Mouse (Mus musculus) CH12.LX (cell line): Measurements from ENCODE around the gene Snx14. TPM values are rescaled to one million over a fixed set of nuclear protein-coding genes. Genes with fewer than 3 reads are reported as not detected.

ENCODE experiments used
- DNase-seq: peaks from one replicate; pipeline ENCODE4 v3.0.0-alpha.2; 2013; ENCODE audit errors: extremely low read depth
- H3K27ac ChIP-seq: 2 replicates; pipeline ENCODE4 v1.5.1; 2012; ENCODE audit warnings: low read depth, mild to moderate bottlenecking, control low read depth, moderate library complexity; ENCODE audit not compliant: insufficient read depth
- H3K27me3 ChIP-seq: replicated peaks from 2 replicates; pipeline ENCODE3; 2012; ENCODE audit warnings: inconsistent platforms
- H3K36me3 ChIP-seq, 2 experiments: replicated peaks in 1 of 2; 2 replicates each; pipeline versions ENCODE3 to v1.6.1; 2012; ENCODE audit warnings: inconsistent platforms in 1 of 2, low read length in 1 of 2, mild to moderate bottlenecking in 1 of 2, mixed read lengths in 1 of 2, moderate library complexity in 1 of 2; ENCODE audit not compliant: control insufficient read depth in 1 of 2, insufficient read depth in 1 of 2
- H3K4me1 ChIP-seq, 2 experiments: 2 replicates each; pipeline ENCODE4 v1.6.1; 2012; ENCODE audit warnings: inconsistent platforms in 1 of 2, moderate library complexity in 1 of 2; ENCODE audit not compliant: insufficient read depth in 2 of 2, control insufficient read depth in 1 of 2
- H3K4me2 ChIP-seq: 2 replicates; pipeline ENCODE4 v1.6.1; 2012; ENCODE audit warnings: low read depth, mild to moderate bottlenecking, control low read depth; ENCODE audit not compliant: poor library complexity, insufficient read depth, severe bottlenecking
- H3K4me3 ChIP-seq, 3 experiments: fragments of 150-350 bp in 1 of 3; sonication (generic) in 1 of 3; replicated peaks in 1 of 3; 2 replicates each; pipeline versions ENCODE3 to v1.5.1; 2011 to 2012; ENCODE audit warnings: low read depth in 2 of 3, low read length in 2 of 3, mild to moderate bottlenecking in 2 of 3, moderate library complexity in 2 of 3, control low read depth in 1 of 3, improper control_type of control experiment in 1 of 3, inconsistent platforms in 1 of 3, mixed read lengths in 1 of 3; ENCODE audit not compliant: poor library complexity in 1 of 3
- H3K79me2 ChIP-seq: replicated peaks from 2 replicates; pipeline ENCODE4 v1.6.1; 2012; ENCODE audit warnings: mild to moderate bottlenecking, moderate library complexity; ENCODE audit not compliant: control insufficient read depth, poor library complexity, insufficient read depth, severe bottlenecking; ENCODE audit errors: extremely low read depth
- H3K9ac ChIP-seq: 2 replicates; pipeline ENCODE4 v1.6.1; 2012; ENCODE audit warnings: low read depth, mild to moderate bottlenecking, control low read depth, moderate library complexity; ENCODE audit not compliant: insufficient read depth
- H3K9me3 ChIP-seq: replicated peaks from 2 replicates; pipeline ENCODE3; 2012; ENCODE audit warnings: low read length, inconsistent platforms, mixed read lengths
- CTCF ChIP-seq, 2 experiments: IDR thresholded peaks in 1 of 2; conservative IDR thresholded peaks in 1 of 2; 2 replicates each; pipeline ENCODE4 v1.5.1; 2011 to 2012; ENCODE audit warnings: low read depth in 2 of 2, low read length in 2 of 2, improper control_type of control experiment in 1 of 2, inconsistent platforms in 1 of 2, mild to moderate bottlenecking in 1 of 2, moderate library complexity in 1 of 2
- EP300 ChIP-seq: IDR thresholded peaks from 2 replicates; pipeline ENCODE4 v1.6.1; 2011; ENCODE audit warnings: low read length, improper control_type of control experiment
- MAX ChIP-seq: IDR thresholded peaks from 2 replicates; pipeline ENCODE4 v1.6.1; 2011; ENCODE audit warnings: low read length, improper control_type of control experiment
- MXI1 ChIP-seq: IDR thresholded peaks from 2 replicates; pipeline ENCODE4 v1.6.1; 2011; ENCODE audit warnings: mild to moderate bottlenecking, low read depth, low read length, improper control_type of control experiment
- NELFE ChIP-seq: IDR thresholded peaks from 2 replicates; pipeline ENCODE4 v1.6.1; 2011; ENCODE audit warnings: low read depth, low read length, improper control_type of control experiment
- PAX5 ChIP-seq: IDR thresholded peaks from 2 replicates; pipeline ENCODE4 v1.6.1; 2012; ENCODE audit warnings: low read length, inconsistent platforms, mixed read lengths
- POLR2A ChIP-seq: IDR thresholded peaks from 2 replicates; pipeline ENCODE4 v1.6.1; 2011; ENCODE audit warnings: low read depth, mild to moderate bottlenecking, improper control_type of control experiment, low read length
- SIN3A ChIP-seq: IDR thresholded peaks from 2 replicates; pipeline ENCODE4 v1.6.1; 2012; ENCODE audit warnings: low read length, improper control_type of control experiment, inconsistent platforms
- TBP ChIP-seq: conservative IDR thresholded peaks from 2 replicates; pipeline ENCODE4 v1.6.1; 2011; ENCODE audit warnings: low read depth, low read length, improper control_type of control experiment
- TCF12 ChIP-seq: IDR thresholded peaks from 2 replicates; pipeline ENCODE4 v1.6.1; 2014; ENCODE audit warnings: low read depth, mild to moderate bottlenecking, inconsistent platforms, low read length, improper control_type of control experiment
- ZC3H11A ChIP-seq: IDR thresholded peaks from 2 replicates; pipeline ENCODE4 v1.6.1; 2012; ENCODE audit warnings: low read depth, mild to moderate bottlenecking, inconsistent platforms, low read length, improper control_type of control experiment
- ZKSCAN1 ChIP-seq: IDR thresholded peaks from 2 replicates; pipeline ENCODE4 v1.6.1; 2012; ENCODE audit warnings: low read depth, inconsistent platforms, low read length, improper control_type of control experiment, borderline replicate concordance
- ZMIZ1 ChIP-seq: IDR thresholded peaks from 2 replicates; pipeline ENCODE4 v1.6.1; 2012; ENCODE audit warnings: low read depth, mild to moderate bottlenecking, inconsistent platforms, low read length, improper control_type of control experiment
- ZNF384 ChIP-seq: IDR thresholded peaks from 2 replicates; pipeline ENCODE4 v1.6.1; 2012; ENCODE audit warnings: low read depth, low read length, improper control_type of control experiment, inconsistent platforms
- dilution Hi-C: fragments of 300-500 bp; cut with MboI; formaldehyde crosslinking; loops from 2 replicates; pipeline ENCODE4 v1.14.3; 2020; ENCODE audit warnings: low sequenced_read_pairs; ENCODE audit not compliant: extremely low pct_unique_long_range_greater_than_20kb, extremely low pct_ligation_motif_present
- in situ Hi-C: fragments of 300-500 bp; cut with MboI; formaldehyde crosslinking; loops from 3 replicates; pipeline ENCODE4 v1.14.3; 2019; ENCODE audit warnings: low sequenced_read_pairs, low pct_ligation_motif_present, low pct_unique_long_range_greater_than_20kb, mixed read lengths
- polyA plus RNA-seq: library from polyadenylated mRNA; unstranded; fragments of >175 nt; gene quantifications from 2 replicates; pipeline ENCODE4 v1.2.1, GENCODE M21; 2012; ENCODE audit warnings: low read depth; ENCODE audit not compliant: insufficient read length
- total RNA-seq, 2 experiments: library from RNA; depleted of rRNA; stranded (reverse); fragments of 300-350 nt in 1 of 2; fragments of >200 nt in 1 of 2; gene quantifications; 2 replicates each; pipeline ENCODE4 v1.2.3; 2012 to 2014

Gene Snx14
- total and polyA plus RNA-seq, 3 experiments, result 8.7 to 17.4 (median 10.6) TPM

DNA sequence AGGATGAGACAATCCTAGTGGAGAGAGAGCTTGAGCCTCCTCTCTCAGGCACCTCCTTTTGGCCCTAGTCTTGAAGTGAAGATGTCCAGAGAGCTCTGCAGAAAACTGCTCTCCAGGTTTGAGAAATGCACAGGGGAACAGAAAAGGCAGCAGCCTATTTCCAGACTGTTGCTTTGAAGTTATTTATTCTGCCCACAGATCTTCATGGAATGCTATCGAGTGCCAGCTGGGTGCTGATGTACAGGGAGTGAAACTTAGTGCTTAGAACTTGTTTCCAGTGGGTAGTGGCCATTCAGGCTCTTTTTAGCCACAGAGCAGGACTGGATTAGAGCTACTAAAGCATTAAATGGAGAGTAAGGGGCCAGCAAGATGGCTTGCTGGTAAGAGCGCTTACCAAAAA is 102.9 kb downstream of the Snx14 start:
- in situ Hi-C loops (no loop called here), dilution Hi-C loops (no loop called here)
- no peak overlapping the region for H3K9ac ChIP-seq
- no peak overlapping the region for H3K4me3 ChIP-seq
- H3K27me3 ChIP-seq, result no peaks in the 10 kb centered on the region
- H3K27ac ChIP-seq, result no peak overlapping the region
- H3K79me2 ChIP-seq, result no peaks in the 10 kb centered on the region
- no peak overlapping the region for H3K4me2 ChIP-seq
- TF ChIP-seq SIN3A, result no peak
- no peak for DNase-seq
- H3K9me3 ChIP-seq, result peaks cover 4% of the 10 kb centered on the region
- H3K36me3 ChIP-seq, result no peaks in the 10 kb centered on the region
- peaks cover 5 to 36% of the 10 kb centered on the region in 2 experiments for H3K4me1 ChIP-seq

DNA sequence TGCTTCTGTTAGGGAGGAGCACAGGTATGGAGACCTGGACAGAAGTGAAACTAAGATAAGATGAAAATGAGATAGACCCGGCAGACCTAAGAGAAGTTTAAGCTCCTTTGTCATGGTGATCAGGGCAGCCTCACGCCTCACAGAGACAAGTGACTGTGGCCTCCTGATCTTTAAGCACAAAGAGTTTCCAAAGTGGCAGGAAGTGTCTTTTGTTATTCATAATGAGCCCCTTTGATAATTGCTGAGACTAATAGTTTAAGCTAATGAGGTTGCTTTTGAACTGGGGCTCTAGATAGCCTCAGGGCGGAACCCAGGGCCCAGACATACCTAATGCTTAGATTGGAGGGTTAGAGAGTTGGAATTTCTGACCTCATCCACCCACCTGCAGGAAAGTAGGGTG is 106.3 kb downstream of the Snx14 start:
- Histone ChIP-seq H3K36me3 (no peaks in the 10 kb centered on the region), H3K9ac (no peak overlapping the region), H3K4me2 (peak overlapping the region; percentile 68), H3K27ac (no peak overlapping the region), H3K27me3 (no peaks in the 10 kb centered on the region), H3K4me3 (no peak overlapping the region), H3K4me1 (peaks cover 5 to 52% of the 10 kb centered on the region in 2 experiments), H3K79me2 (no peaks in the 10 kb centered on the region), H3K9me3 (peaks cover 4% of the 10 kb centered on the region)
- peak; percentile 15 for DNase-seq
- in situ Hi-C loops, result no loop called here
- dilution Hi-C loops, result no loop called here
- TF ChIP-seq ZKSCAN1, result no peak
- TF ChIP-seq TCF12, result 0 out of 2 replicates have a peak, but pooled peaks have one; percentile 23

DNA sequence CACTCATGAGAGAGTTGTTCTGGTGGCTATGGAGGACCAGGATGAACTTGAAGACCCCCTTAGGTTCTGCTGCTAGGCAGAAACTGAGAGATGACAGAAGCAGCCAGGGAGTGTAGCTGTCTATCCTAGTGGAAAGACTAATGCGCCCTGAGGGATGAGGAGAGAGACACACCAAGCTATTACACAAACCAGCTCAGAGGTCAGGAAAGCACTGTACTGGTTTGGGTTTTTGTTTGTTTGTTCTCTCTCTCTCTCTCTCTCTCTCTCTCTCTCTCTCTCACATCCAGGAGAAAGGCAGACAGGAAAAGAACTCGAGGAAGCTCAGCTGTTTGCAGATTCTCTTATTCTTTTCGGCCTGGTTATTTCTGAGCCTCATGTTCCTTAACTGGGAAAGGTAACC is 108.4 kb downstream of the Snx14 start:
- Histone ChIP-seq H3K9me3 (peaks cover 4% of the 10 kb centered on the region), H3K36me3 (no peaks in the 10 kb centered on the region), H3K4me3 (no peak overlapping the region), H3K27me3 (no peaks in the 10 kb centered on the region), H3K9ac (no peak overlapping the region), H3K4me2 (no peak overlapping the region), H3K4me1 (peaks cover 5 to 52% of the 10 kb centered on the region in 2 experiments), H3K27ac (no peak overlapping the region), H3K79me2 (no peaks in the 10 kb centered on the region)
- dilution Hi-C loops, result no loop called here
- DNase-seq, result no peak
- in situ Hi-C loops, result no loop called here
- no peak for TF ChIP-seq CTCF (conservative IDR thresholded peaks at IDR 0.05 in 1 of 2, IDR thresholded peaks at IDR 0.05 in 1 of 2; ENCODE audit: low read depth in 2 of 2, low read length in 2 of 2)
- no peak for TF ChIP-seq POLR2A
- TF ChIP-seq MXI1, result no peak
- TF ChIP-seq ZKSCAN1, result no peak
- TF ChIP-seq PAX5, result no peak
- no peak for TF ChIP-seq NELFE
- no peak for TF ChIP-seq ZMIZ1
- TF ChIP-seq ZC3H11A, result no peak
- TF ChIP-seq ZNF384, result no peak
- TF ChIP-seq MAX, result no peak
- no peak for TF ChIP-seq EP300
- TF ChIP-seq TBP, result no peak
- TF ChIP-seq, all 38 proteins: peak for 0
